Comparison of ENCODE assay signal across 8 mouse cellular contexts in the genomic region with DNA sequence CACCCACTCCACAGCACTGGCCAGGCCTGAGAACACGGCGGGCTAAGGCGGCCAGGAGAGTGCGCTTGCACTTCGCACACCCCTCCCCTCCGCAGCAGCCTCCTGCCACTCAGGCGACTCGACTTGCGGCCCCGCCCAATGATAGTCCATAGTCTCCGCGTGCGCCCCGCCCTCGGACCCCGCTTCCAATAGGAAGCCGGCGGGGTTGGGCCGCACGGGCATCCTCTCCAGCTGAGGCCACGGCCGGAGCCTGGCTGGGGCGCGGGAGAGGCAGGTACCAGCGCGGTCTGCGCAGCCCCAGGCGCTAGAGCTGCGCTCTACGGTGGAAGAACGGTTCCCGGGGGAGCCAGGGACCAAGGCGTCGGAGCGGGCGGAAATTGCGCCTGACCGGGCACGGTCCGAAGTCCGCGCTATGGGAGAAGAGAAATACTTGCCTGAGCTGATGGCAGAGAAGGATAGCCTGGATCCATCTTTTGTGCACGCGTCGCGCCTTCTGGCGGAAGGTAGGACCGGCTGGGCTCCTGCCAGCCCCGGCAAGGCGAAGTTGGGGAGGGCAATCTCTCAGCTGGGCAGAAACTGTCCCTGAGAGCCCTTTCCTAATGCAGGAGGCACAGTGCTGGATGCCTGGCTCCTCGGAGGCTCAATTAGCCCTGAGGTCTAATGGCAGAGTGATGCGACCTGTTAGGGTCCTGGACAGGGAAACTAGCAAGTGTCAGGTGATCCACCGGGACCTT. TPM values are rescaled to one million over a fixed set of nuclear protein-coding genes. Genes with fewer than 3 reads are reported as not detected.
DNase-seq lines count a peak whose midpoint lies in the region; ATAC-seq lines count a peak whose summit lies in the region.

Gene Khdrbs2 (plus strand): TSS at position 209 of the 734 bp plus-strand sequence.

- H3K4me1 ChIP-seq in intestine, embryonic 16.5 days (ENCODE audit: control insufficient read depth, insufficient read depth, low read length) = no peaks in the 10 kb centered on the region

- DNase-seq in adrenal gland, postnatal 36 days = peak; percentile 71 to 72
- peak; percentile 94 for DNase-seq in embryo, embryonic 10.5 days (ENCODE audit: low spot score)
- peak; percentile 79 to 93 for DNase-seq in left cerebral cortex, adult 9 months (ENCODE audit: low spot score in 2 of 2)
- DNase-seq in right cerebral cortex, postnatal 36 days (ENCODE audit: low spot score in 2 of 2) = peak; percentile 91 to 92
- DNase-seq in adipocyte (ENCODE audit: low spot score) = no peak

- peak within 1 kb of the TSS; percentile 75 for H3K4me2 ChIP-seq in intestine, embryonic 16.5 days (ENCODE audit: low read depth, low read length)

- peak within 1 kb of the TSS; percentile 21 for H3K9ac ChIP-seq in intestine, embryonic 16.5 days (ENCODE audit: low read depth, low read length)

- H3K4me3 ChIP-seq in intestine, embryonic 16.5 days (ENCODE audit: low read length) = peak within 1 kb of the TSS; percentile 53

- H3K27me3 ChIP-seq in intestine, embryonic 16.5 days (replicated peaks; ENCODE audit: control insufficient read depth, insufficient read depth, low read length) = no peaks in the 10 kb centered on the region

- 1% methylated on average over 53 of the region's 53 CpGs for WGBS in intestine, embryonic 16.5 days

- no peaks in the 10 kb centered on the region for H3K36me3 ChIP-seq in intestine, embryonic 16.5 days (ENCODE audit: control insufficient read depth, insufficient read depth, low read length)

- peak; percentile 98 for ATAC-seq in granulocyte monocyte progenitor cell, adult 5-6 weeks (replicated peaks; ENCODE audit: poor library complexity, severe bottlenecking)
- peak; percentile 100 for ATAC-seq in intestine, embryonic 16.5 days
- ATAC-seq in megakaryocyte-erythroid progenitor cell, adult 5-6 weeks (replicated peaks; ENCODE audit: low FRiP score, low TSS enrichment, poor library complexity, severe bottlenecking) = peak; percentile 78

- H3K9me3 ChIP-seq in intestine, embryonic 16.5 days (ENCODE audit: control insufficient read depth, low read length) = no peaks in the 10 kb centered on the region

- H3K27ac ChIP-seq in intestine, embryonic 16.5 days (ENCODE audit: low read length) = no peak within 1 kb of the TSS

RNA-seq across cellular contexts. Expression of gene Khdrbs2, which starts in this region (rescaled TPM):
- total RNA-seq in adrenal gland, postnatal 36 days (2021) = under 1 TPM; 0.40 to 0.66 TPM
- not detected in 2 replicates for total RNA-seq in granulocyte monocyte progenitor cell, adult 5-6 weeks (2014; fragmentation: Nextera tagmentation)
- total RNA-seq in granulocyte monocyte progenitor cell, adult 5-6 weeks (2017) = not detected in 2 replicates
- 2.8 and 3.1 TPM in 2 replicates for polyA plus RNA-seq in intestine, embryonic 16.5 days (2015; fragmentation: Nextera tagmentation; extraction: Ambion mirVana)
- not detected in 2 replicates for total RNA-seq in megakaryocyte-erythroid progenitor cell, adult 5-6 weeks (2014; fragmentation: Nextera tagmentation)
- total RNA-seq in megakaryocyte-erythroid progenitor cell, adult 5-6 weeks (2017) = not detected in 2 replicates

Comparison
In these comparisons a context has a peak if more than half of its experiments do, and no peak if none do; other contexts are left out.
1. Peak in DNase-seq in adrenal gland, postnatal 36 days; RNA of the gene not detected or under 1 TPM.
2. Peak in ATAC-seq in granulocyte monocyte progenitor cell, adult 5-6 weeks; RNA of the gene not detected or under 1 TPM.
3. Peak in ATAC-seq in megakaryocyte-erythroid progenitor cell, adult 5-6 weeks; RNA of the gene not detected or under 1 TPM.